Mouse (Mus musculus) lung, adult 18-20 months (tissue): Measurements from ENCODE around the gene Myh11.
"Not testable (repeated sequence)": the region's sequence is repeated elsewhere in the genome, so short reads cannot be mapped to it uniquely, and the experiment has no call there.

Experiments used
- DNase-seq, 2 experiments: peaks; one replicate each; pipeline ENCODE4 v3.0.0; 2022; ENCODE audit warnings: mixed read lengths in 2 of 2

Gene Myh11

GRCm38 (mm10) chr16:14160941-14161340 is 130.2 kb downstream of the Myh11 start:
- no peak for DNase-seq

- DNase-seq = peak; percentile 77 to 84
These were observed 131.4 kb downstream of the Myh11 start for GRCm38 (mm10) chr16:14159746-14160131.

GRCm38 (mm10) chr16:14158936-14159745 is 132.0 kb downstream of the Myh11 start:
- DNase-seq = peak; percentile 100

- DNase-seq = no peak
These were observed 132.6 kb downstream of the Myh11 start for GRCm38 (mm10) chr16:14158536-14158935.

GRCm38 (mm10) chr16:14156312-14156711 is 134.9 kb downstream of the Myh11 start:
- DNase-seq = no peak

GRCm38 (mm10) chr16:14155638-14156037 is 135.5 kb downstream of the Myh11 start:
- DNase-seq = not testable (repeated sequence)

DNA sequence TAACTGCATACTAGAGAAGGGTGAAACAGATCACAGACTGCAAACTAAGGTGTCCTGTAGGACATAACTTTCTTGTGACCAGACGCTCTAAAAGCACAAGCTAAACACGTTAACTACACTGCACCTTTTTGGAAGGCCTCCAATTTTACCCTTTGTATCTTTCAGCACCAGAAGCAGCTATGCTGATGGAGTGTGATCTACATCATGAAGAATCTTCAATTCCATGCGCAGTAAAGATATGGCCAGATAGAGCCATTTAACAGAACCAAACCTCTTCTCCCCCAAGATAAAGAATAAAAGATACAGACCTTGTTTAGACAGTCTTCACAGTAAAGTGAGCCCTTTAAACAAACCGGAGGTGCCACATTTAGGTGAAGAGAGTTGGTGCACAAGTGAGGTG is 139.5 kb downstream of the Myh11 start:
- no peak for DNase-seq

GRCm38 (mm10) chr16:14147712-14148111 is 143.5 kb downstream of the Myh11 start:
- DNase-seq = no peak
